Mouse (Mus musculus): ENCODE measurements around the gene Homer2.

Homer2 gene

DNA sequence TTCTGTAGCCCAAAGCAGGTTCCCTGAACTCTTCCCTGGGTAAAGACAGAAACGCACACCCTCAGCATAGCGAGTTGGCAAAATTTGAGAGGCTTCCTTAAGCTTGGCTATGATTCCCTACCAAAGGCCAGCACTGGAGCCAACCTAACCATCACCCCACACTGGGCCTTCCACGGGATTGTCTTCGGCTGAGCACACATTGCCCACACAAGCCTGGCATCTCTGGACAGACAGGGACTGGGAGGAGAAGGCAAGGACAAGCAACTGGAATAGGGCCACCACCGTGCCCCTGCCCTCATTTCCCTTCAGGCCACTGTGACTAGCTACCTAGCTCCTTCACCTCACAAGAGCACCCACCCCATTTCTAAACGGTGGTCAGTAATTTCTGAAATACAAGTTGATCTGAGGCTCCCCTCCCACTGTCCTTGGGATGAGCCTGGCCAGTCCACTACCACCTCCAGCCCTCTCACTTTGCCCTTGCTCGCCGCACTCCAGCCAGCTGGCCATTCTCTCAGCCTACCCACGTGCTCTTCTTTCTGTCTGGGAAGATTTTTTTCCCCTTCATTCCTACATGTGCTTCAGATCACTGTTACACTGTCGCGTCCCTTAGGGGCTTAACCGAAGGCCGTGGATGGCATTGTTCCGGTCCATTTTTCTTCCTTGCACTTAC is at the start of gene Homer2:
TSS of gene Homer2 (minus strand) at position 57 of the 670 bp plus-strand sequence.
- no peak for DNase-seq (ENCODE audit: low spot score in 2 of 2)

DNA sequence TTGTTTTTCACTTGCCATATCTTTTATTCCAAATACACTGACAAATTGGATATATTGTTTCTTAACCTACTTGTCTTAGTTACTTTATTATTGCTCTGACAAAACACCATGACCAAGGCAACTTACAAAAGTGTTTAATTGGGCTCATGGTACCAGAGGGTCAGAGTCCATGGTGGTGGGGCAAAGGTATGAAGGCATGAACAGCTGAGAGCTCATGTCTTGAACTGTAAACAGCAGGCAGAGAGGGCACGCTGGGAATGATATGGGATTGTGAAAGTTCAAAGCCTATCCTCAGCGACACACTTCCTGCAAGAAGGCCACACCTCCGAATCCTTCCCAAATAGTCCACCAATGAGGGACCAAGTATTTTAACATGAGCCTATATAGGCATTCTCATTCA is 40.6 kb upstream of the Homer2 start:
- no peak for DNase-seq (ENCODE audit: low spot score in 2 of 2)

GRCm38 (mm10) chr7:81744145-81744544 is 36.8 kb upstream of the Homer2 start:
- no peak for DNase-seq (ENCODE audit: low spot score in 2 of 2)

- DNase-seq (ENCODE audit: low spot score in 2 of 2): no peak
Observed at GRCm38 (mm10) chr7:81740010-81740409, 32.7 kb upstream of the Homer2 start.

- no peak for DNase-seq (ENCODE audit: low spot score in 2 of 2)
Observed at GRCm38 (mm10) chr7:81738720-81739385, 31.5 kb upstream of the Homer2 start.

GRCm38 (mm10) chr7:81735300-81736048 is 28.1 kb upstream of the Homer2 start:
- no peak for DNase-seq (ENCODE audit: low spot score in 2 of 2)

GRCm38 (mm10) chr7:81732183-81733089 is 25.1 kb upstream of the Homer2 start:
- no peak for DNase-seq (ENCODE audit: low spot score in 2 of 2)

DNA sequence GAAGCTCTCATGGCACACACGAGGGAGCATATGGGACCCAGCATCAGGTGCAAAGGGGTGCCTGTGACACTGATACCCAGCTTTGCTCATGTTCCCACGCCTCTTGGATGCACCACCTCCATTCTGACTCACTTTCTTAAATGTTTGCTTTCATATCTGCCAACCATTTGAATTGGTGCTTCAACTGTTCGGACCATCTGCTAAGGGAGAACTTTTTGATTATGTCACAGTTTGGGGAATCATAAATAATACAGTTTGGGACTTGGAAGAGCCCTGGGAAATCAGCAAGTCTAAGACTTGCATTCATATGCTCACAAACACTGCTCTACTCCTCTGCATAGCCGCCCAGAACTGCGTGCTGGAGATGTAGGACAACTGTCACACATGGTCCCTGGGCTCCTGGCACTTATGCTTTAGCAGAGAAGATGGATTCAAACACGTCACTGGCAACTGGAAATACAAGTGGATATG is 23.9 kb upstream of the Homer2 start:
- DNase-seq (ENCODE audit: low spot score in 2 of 2): peak in 1 of 2 experiments; percentile 33

DNA sequence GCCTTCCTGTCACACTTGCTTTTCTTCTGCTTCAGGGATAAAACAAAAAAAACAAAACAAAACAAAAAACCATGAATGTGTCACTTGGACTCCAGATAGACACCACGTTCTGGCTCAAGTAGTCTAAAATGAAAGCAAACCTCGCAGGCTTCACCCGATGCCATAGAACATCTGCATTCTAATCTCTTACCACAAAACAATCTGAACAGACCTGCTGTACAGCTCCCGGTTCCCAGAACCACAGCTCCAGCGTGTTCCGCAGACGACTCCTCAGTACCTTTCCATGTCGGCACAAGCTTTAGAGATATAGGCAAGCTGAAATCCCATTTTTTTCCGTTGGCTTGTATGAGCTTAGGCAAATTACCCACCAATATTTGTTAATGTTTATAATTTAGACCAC is 22.5 kb upstream of the Homer2 start:
- DNase-seq (ENCODE audit: low spot score in 2 of 2): peak in 1 of 2 experiments; percentile 44

DNA sequence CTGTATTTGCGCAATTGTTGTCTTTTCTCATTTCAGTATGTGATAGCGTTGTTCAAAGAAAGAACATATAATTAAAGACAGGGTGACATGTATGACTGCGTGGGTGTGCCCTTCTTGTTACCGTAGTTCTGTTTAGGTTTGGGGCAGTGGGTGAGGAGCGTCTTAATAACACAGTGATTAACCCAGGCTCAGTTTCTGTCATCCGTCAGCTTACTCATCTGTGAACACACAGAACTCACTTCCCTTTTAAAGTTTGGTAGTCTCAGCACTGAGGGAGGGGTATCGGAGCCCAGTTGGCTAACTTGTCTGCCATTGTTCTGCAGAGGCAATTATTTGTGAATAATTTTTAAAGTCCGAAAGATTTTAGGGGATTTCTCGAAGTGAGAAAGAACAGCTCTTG is 20.4 kb upstream of the Homer2 start:
- no peak for DNase-seq (ENCODE audit: low spot score in 2 of 2)

DNA sequence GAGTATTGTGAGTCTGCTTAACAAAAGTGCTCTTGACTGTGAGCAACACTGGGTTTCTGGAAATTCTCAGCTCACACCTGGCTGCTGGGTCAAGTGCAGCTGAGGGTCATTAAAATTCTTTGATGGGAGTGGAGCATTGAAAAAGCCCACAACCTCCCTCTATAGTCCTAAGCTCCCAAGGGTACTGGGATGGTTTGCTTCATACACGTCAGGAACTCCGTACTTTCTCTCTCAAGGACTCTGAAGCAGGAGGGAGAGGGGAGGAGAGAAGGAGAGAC is 19.3 kb upstream of the Homer2 start:
- DNase-seq (ENCODE audit: low spot score in 2 of 2): no peak

DNA sequence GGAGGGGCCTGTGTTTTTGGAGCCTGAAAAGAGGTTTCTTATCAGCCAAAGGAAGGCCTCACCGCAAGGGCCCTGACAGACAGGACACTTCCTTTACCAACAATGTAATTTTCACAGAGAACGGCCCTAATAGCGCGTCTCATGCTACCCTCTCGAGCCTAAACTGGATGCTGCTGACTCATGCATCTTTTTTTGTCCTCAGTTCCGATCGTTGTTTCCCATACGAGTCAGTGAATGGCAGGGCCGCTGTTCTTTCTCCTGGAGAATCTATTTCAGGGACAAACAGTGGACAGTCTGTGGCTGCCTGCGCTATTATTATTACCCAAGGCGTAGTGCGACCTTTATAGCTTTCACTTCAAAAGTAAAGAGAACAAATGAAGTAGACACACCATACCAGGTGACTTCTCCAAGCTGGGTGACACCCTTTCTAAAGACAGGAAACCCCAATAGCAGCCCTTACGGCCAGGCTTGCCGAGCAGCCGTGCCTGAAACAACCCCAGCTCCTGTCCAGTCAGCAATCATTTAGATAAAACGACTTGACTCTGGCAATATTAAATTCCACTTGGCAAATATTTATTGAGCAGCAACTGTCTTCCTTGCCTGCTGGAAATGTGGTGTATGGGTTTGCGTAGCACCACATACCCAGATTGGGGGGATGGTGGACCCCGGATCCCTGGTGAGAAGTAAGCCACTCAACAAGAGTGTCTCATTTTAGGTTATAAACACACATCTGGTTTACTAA is 18.8 kb upstream of the Homer2 start:
- DNase-seq (ENCODE audit: low spot score in 2 of 2): peak in 1 of 2 experiments; percentile 30

- peak in 1 of 2 experiments; percentile 29 for DNase-seq (ENCODE audit: low spot score in 2 of 2)
Observed at GRCm38 (mm10) chr7:81723851-81724250, 16.5 kb upstream of the Homer2 start.

DNA sequence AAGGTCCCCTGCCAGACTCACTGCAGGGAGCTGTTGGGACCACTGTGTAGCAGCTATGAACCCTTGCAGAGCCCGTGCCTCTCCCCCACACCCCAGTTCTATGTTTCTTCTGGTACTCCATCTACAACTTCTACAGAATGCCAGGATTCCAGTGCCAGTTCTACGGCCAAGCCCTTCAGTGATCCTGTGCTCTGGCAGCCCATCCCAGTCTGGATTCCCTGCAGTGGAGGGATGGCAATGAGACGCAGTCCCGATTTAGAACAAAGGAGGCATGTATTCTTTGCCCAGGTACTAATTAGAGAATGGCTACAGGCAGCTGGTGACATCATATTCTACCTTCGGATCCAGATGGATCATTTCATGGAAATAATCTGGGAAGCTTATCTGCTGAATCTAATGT is 13.9 kb upstream of the Homer2 start:
- DNase-seq (ENCODE audit: low spot score in 2 of 2): no peak

DNA sequence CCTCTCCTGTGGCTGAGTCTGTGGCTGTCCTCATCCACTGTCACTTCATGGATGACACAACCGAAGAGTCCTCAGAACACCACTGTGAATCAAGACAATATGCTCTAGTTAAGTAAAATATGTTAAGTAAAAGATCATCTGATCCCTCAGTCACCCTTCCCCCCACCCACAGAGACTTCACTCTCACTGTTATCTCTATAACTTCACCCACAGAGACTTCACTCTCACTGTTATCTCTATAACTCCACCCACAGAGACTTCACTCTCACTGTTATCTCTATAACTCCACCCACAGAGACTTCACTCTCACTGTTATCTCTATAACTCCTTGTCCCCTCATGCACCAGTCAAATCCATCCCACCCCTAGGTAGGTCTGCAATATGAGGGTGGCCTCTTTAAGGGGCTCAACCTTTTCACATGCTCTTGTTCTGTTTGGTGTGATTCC is 11.9 kb upstream of the Homer2 start:
- no peak for DNase-seq (ENCODE audit: low spot score in 2 of 2)

DNA sequence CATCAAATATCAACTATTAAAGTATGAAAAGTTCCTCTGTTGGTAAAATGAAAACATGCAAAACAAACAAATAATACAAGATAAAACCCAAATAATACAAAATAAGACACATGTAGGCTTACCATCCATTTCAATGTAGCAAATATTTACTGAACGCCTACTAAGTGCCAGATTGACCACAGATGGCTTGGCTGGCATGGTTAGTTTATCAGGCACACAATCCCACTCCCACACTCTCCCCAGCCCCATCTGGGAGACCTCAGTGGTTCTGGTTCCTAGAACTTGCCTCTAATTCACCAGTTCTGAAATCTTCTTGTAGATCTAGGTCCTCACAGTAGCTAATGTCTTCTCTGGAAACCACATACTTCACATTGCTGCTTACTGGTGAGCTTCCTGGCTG is 11.3 kb upstream of the Homer2 start:
- DNase-seq (ENCODE audit: low spot score in 2 of 2): no peak

DNA sequence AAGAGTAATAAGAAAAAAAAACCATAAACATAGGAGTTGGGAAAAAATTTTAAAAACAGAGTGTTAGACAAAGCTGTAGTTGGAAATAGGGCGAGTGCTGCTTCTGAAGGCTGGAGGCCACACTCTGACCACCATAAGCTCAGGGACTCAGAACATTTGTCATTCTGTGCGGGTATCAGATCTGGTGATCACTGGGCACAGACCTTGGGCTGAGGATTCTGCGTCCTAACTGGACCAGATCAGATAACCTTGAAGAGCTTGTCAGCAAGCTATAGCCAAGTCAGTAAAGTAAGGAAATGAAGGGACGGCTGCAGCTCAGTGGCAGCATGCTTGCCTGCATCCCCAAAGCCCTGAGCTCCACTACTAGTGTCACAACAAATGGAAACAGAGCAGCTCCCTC is 2.8 kb upstream of the Homer2 start:
- no peak for DNase-seq (ENCODE audit: low spot score in 2 of 2)

GRCm38 (mm10) chr7:81708165-81708564 is 838 bp upstream of the Homer2 start:
- no peak for DNase-seq (ENCODE audit: low spot score in 2 of 2)

DNA sequence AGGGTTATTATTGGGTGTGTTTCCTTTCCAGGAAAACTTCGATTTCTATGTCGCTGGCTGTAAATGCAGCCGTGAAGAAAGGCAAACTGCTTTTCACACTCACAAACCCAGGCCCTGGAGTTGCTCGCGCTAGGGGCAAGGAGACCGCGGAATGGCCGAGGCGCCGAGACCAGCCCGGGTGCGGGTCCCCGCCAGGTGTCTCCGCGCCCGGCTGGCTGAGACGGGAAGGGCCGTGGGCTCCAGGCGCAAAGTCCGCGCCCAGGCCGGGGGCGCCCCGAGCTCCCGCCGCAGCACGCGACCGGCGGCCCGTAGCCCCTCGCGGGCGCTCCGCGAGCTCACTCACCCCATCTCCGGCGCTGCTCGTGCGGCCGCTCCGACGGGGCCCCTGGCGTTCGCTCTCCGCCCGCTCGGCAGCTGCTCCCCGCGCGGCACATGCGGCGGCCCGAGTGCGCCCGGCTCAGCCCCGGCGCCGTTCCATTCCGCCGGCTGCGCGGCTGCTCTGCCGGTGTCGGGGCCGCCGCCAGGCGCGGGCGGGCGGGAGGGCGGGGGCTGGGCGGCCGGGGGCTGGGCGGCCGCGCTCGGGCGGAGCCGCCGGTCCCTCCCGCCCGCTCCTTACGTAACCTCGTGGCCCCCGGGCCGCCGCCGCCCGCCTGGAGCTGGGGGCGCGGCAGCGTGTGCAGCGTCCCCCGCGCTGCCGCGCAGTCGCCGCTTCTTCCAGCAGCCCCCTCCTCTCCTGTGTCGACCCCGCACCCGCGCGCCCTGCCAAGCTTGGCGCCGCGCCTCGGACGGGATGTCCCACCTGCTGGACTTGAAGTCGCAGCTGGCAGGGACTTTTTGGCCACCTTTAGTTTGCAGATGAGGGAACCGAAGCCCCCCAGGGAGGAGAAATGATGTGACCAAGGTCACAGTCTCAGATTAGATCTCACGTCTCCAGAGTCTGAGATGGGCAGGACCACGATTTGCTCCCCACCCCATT is 623 bp downstream of the Homer2 start:
- no peak for DNase-seq (ENCODE audit: low spot score in 2 of 2)

DNA sequence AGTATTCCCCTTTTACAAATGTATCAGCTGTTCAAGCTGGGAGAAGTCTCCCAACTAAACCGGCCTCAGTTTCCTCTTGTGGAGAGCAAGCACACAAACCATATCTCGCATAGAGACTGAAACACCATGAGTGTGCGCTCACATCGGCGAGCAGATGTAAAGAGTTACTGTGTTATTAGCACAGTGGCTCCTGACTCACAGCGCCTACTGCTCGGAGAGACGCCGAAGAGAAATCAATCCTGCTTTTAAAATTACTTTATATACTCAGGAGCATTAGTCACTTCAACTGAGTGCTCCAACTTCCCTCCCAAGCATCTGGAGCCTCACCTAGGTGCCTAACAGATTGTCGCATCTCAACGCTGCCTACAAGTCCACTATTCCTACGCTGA is 1.3 kb downstream of the Homer2 start:
- no peak for DNase-seq (ENCODE audit: low spot score in 2 of 2)
